Mouse (Mus musculus) liver, embryonic 14.5 days (tissue): ENCODE results near the gene Entpd5. TPM values are rescaled to one million over a fixed set of nuclear protein-coding genes. Genes with fewer than 3 reads are reported as not detected.

Experiments
- ATAC-seq: fragments of 200-750 bp; cut with Nextera tagmentation; 2 replicates; pipeline ENCODE4 v1.8.0; 2017; ENCODE audit warnings: moderate number of reproducible peaks, mild to moderate bottlenecking, moderate library complexity; ENCODE audit not compliant: insufficient read depth
- DNase-seq, 3 experiments: peaks; one replicate each; pipeline ENCODE4 v3.0.0-alpha.2; 2012 to 2013; ENCODE audit warnings: low read depth in 3 of 3, low spot score in 3 of 3
- H3K27ac ChIP-seq: fragments of 300-500 bp; sonication (generic); 2 replicates; pipeline ENCODE4 v1.5.1; 2014; ENCODE audit warnings: moderate library complexity, mild to moderate bottlenecking, control low read depth, inconsistent platforms
- H3K27me3 ChIP-seq: fragments of 300-500 bp; sonication (generic); 2 replicates; pipeline ENCODE4 v1.6.1; 2014; ENCODE audit warnings: mild to moderate bottlenecking, low read length, moderate library complexity; ENCODE audit not compliant: control insufficient read depth, insufficient read depth
- H3K36me3 ChIP-seq: fragments of 300-500 bp; sonication (generic); replicated peaks from 2 replicates; pipeline ENCODE4 v1.6.1; 2014; ENCODE audit warnings: low read depth; ENCODE audit not compliant: control insufficient read depth, insufficient read depth
- H3K4me1 ChIP-seq, 2 experiments: fragments of 200-500 bp in 1 of 2; fragments of 300-500 bp in 1 of 2; sonication (generic) in 1 of 2; replicated peaks; 2 replicates each; pipeline ENCODE4 v1.6.1; 2012 to 2014; ENCODE audit warnings: antibody characterized with exemption in 1 of 2, inconsistent platforms in 1 of 2, low read length in 1 of 2; ENCODE audit not compliant: control insufficient read depth in 2 of 2, insufficient read depth in 2 of 2
- H3K4me2 ChIP-seq: fragments of 300-500 bp; sonication (generic); 2 replicates; pipeline ENCODE4 v1.6.1; 2014; ENCODE audit warnings: low read depth, mild to moderate bottlenecking, control low read depth, moderate library complexity
- H3K4me3 ChIP-seq, 2 experiments: fragments of 200-500 bp in 1 of 2; fragments of 300-500 bp in 1 of 2; sonication (generic) in 1 of 2; 2 replicates each; pipeline ENCODE4 v1.5.1; 2012 to 2014; ENCODE audit warnings: low read depth in 2 of 2, low read length in 2 of 2, mild to moderate bottlenecking in 2 of 2, control low read depth in 1 of 2, inconsistent platforms in 1 of 2, moderate library complexity in 1 of 2; ENCODE audit not compliant: insufficient read depth in 1 of 2
- H3K9ac ChIP-seq: fragments of 300-500 bp; sonication (generic); replicated peaks from 2 replicates; pipeline ENCODE4 v1.6.1; 2014; ENCODE audit warnings: mild to moderate bottlenecking, control low read depth, moderate library complexity
- H3K9me3 ChIP-seq: fragments of 300-500 bp; sonication (generic); 2 replicates; pipeline ENCODE4 v1.6.1; 2016; ENCODE audit warnings: low read length, mixed read lengths; ENCODE audit not compliant: control insufficient read depth
- CTCF ChIP-seq: IDR thresholded peaks from 2 replicates; pipeline ENCODE4 v1.5.1; 2016; ENCODE audit warnings: antibody characterized with exemption, low read depth, control low read depth
- EP300 ChIP-seq: IDR thresholded peaks from 2 replicates; pipeline ENCODE4 v1.6.1; 2016; ENCODE audit warnings: antibody characterized with exemption, low read depth
- WGBS: fragments of 180-500 bp; shearing (Covaris S2); extraction: QIAGEN DNeasy Blood & Tissue Kit; methylation state at CpG from one replicate; pipeline ENCODE4 v1.1.7; 2014; ENCODE audit not compliant: insufficient replicate concordance; 5-methylcytosine and 5-hydroxymethylcytosine counted together
- polyA plus RNA-seq, 2 experiments: library from polyadenylated mRNA; depleted of rRNA in 1 of 2; stranded (reverse) in 1 of 2; unstranded in 1 of 2; fragments of >200 nt; fragmentation: Nextera tagmentation in 1 of 2; extraction: Ambion mirVana in 1 of 2; gene quantifications; 2 replicates each; pipeline versions ENCODE4 v1.2.1 to v1.2.3; 2012 to 2014

Entpd5 gene
- polyA plus RNA-seq, 2 experiments, result 4.9 to 10.2 TPM

- DNase-seq, result peak in 1 of 3 experiments; percentile 49
- TF ChIP-seq CTCF (no peak), EP300 (no peak)
- WGBS, result under 1% methylated on average over 50 of the region's 52 CpGs
Measured at GRCm38 (mm10) chr12:84407874-84408818, 683 bp downstream of the Entpd5 start.

GRCm38 (mm10) chr12:84407259-84407658, 1.6 kb downstream of the Entpd5 start:
- no peaks in the 10 kb centered on the region for H3K9me3 ChIP-seq
- 49% methylated on average over 4 of the region's 4 CpGs for WGBS
- H3K4me1 ChIP-seq, result peaks cover 4 to 8% of the 10 kb centered on the region in 2 experiments
- DNase-seq (no peak), ATAC-seq (no peak)
- no peaks in the 10 kb centered on the region for H3K27me3 ChIP-seq
- no peak for TF ChIP-seq EP300
- no peak for TF ChIP-seq CTCF
- peak overlapping the region; percentile 91; the same call in 1 of the 2 replicates for H3K4me2 ChIP-seq
- no peak overlapping the region for H3K4me3 ChIP-seq
- H3K27ac ChIP-seq, result no peak overlapping the region
- no peak overlapping the region for H3K9ac ChIP-seq
- no peaks in the 10 kb centered on the region for H3K36me3 ChIP-seq

More at GRCm38 (mm10) chr12:84407874-84408818, 683 bp downstream of the Entpd5 start:
- H3K27ac ChIP-seq, result peak overlapping the region; percentile 41
- H3K9me3 ChIP-seq, result no peaks in the 10 kb centered on the region
- peaks cover 4 to 8% of the 10 kb centered on the region in 2 experiments for H3K4me1 ChIP-seq
- no peaks in the 10 kb centered on the region for H3K36me3 ChIP-seq
- H3K9ac ChIP-seq, result peak overlapping the region; percentile 84
- peak overlapping the region; percentile 82 to 84 for H3K4me3 ChIP-seq
- no peaks in the 10 kb centered on the region for H3K27me3 ChIP-seq
- peak overlapping the region; percentile 91 for H3K4me2 ChIP-seq
- ATAC-seq, result peak; percentile 68

- 83% methylated on average over 6 of the region's 6 CpGs for WGBS
- no peak overlapping the region for H3K4me3 ChIP-seq
Measured at GRCm38 (mm10) chr12:84404541-84404940, 4.3 kb downstream of the Entpd5 start.

DNA sequence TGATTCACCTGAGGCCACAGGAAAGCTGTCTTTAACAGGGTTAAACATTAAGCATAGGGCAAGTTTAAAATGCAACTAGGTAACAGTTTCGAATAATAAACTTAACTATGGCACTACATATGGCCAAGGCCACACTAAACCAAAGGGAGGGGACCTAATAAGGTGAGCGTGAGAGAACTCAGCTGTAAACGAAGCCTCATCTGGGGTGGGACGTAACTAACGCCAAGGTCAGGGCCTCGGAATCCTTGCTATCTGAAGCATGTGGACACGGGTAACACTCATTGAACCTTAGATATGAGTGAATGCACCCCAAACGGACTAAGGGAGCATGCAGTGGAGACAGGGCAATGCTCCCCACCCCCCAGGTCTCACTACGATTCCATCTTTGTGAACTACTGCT, 5.9 kb downstream of the Entpd5 start:
- ATAC-seq (no peak; the same call in 1 of the 2 replicates), DNase-seq (no peak)
- Histone ChIP-seq H3K27me3 (no peaks in the 10 kb centered on the region), H3K4me3 (no peak overlapping the region), H3K4me1 (peaks cover 10 to 12% of the 10 kb centered on the region in 2 experiments), H3K9ac (no peak overlapping the region), H3K27ac (no peak overlapping the region), H3K4me2 (no peak overlapping the region), H3K36me3 (no peaks in the 10 kb centered on the region), H3K9me3 (no peaks in the 10 kb centered on the region)
- TF ChIP-seq CTCF (no peak), EP300 (no peak)
- 62% methylated on average over 9 of the region's 9 CpGs for WGBS

More at GRCm38 (mm10) chr12:84404541-84404940, 4.3 kb downstream of the Entpd5 start:
- no peak for DNase-seq
- Histone ChIP-seq H3K9ac (no peak overlapping the region), H3K9me3 (no peaks in the 10 kb centered on the region), H3K4me2 (no peak overlapping the region), H3K27ac (no peak overlapping the region), H3K4me1 (peaks cover 10 to 16% of the 10 kb centered on the region in 2 experiments), H3K36me3 (no peaks in the 10 kb centered on the region), H3K27me3 (no peaks in the 10 kb centered on the region)
- no peak for TF ChIP-seq EP300
- no peak for TF ChIP-seq CTCF
- no peak for ATAC-seq

DNA sequence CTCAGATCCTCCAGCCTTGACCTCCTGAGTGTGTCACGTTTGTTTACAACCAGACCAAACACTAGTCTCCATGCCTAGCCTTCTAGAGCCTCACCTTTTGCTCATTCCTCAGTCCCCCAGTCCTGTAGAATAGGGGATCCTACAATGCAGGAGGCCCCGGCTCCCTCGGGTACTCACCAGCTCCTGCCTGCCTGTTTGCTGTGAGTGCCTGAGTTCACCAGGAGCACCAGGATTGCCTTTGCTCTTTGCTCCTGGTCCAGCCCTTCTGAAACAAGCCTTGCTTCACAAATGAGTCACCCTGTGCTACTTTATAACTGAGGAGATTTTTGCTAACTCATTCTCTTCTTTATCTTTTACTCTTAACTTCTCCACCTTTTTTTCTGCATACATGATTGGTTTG, 8.2 kb downstream of the Entpd5 start:
- Histone ChIP-seq H3K27ac (peak overlapping the region; percentile 18; the same call in 1 of the 2 replicates), H3K4me2 (peak overlapping the region; percentile 15), H3K36me3 (no peaks in the 10 kb centered on the region), H3K27me3 (no peaks in the 10 kb centered on the region), H3K4me3 (no peak overlapping the region), H3K9me3 (no peaks in the 10 kb centered on the region), H3K9ac (no peak overlapping the region; the same call in 1 of the 2 replicates), H3K4me1 (peaks cover 5 to 8% of the 10 kb centered on the region in 2 experiments; a peak in 3 of 4 replicates)
- 51% methylated on average over 3 of the region's 3 CpGs for WGBS
- ATAC-seq, result no peak
- no peak for TF ChIP-seq CTCF
- no peak for TF ChIP-seq EP300
- DNase-seq, result no peak
